Mouse (Mus musculus) cerebellum, adult 2 months (tissue): ENCODE data around the gene Heyl. TPM values are rescaled to one million over a fixed set of nuclear protein-coding genes. Genes with fewer than 3 reads are reported as not detected.
A peak's percentile ranks its signal among the peaks of the same experiment; 100 is the strongest.

Source experiments
- DNase-seq, 2 experiments: peaks; one replicate each; pipeline ENCODE4 v3.0.0; 2021
- H3K27ac ChIP-seq: fragments of 200-500 bp; 2 replicates; pipeline ENCODE4 v1.5.1; 2012; ENCODE audit warnings: low read length, control low read depth, inconsistent platforms; ENCODE audit not compliant: insufficient read depth
- H3K27me3 ChIP-seq: fragments of 200-500 bp; 2 replicates; pipeline ENCODE4 v1.6.1; 2012; ENCODE audit warnings: inconsistent platforms, mild to moderate bottlenecking, low read length, moderate library complexity; ENCODE audit not compliant: control insufficient read depth, insufficient read depth
- H3K4me1 ChIP-seq: fragments of 200-500 bp; 2 replicates; pipeline ENCODE4 v1.6.1; 2011; ENCODE audit warnings: low read length; ENCODE audit not compliant: control insufficient read depth, insufficient read depth
- H3K4me3 ChIP-seq: fragments of 200-500 bp; replicated peaks from 2 replicates; pipeline ENCODE3; 2011; ENCODE audit warnings: mild to moderate bottlenecking, low read depth, low read length, control low read depth; ENCODE audit not compliant: insufficient read depth
- CTCF ChIP-seq: fragments of 200-500 bp; IDR thresholded peaks from 2 replicates; pipeline ENCODE4 v1.5.1; 2011; ENCODE audit warnings: low read depth, mild to moderate bottlenecking, control low read depth, low read length, moderate library complexity, borderline replicate concordance; ENCODE audit not compliant: insufficient read depth
- POLR2A ChIP-seq: fragments of 200-500 bp; IDR thresholded peaks from 2 replicates; pipeline ENCODE4 v1.6.1; 2011; ENCODE audit warnings: low read length, control low read depth, borderline replicate concordance; ENCODE audit not compliant: insufficient read depth
- WGBS: fragments of 180-500 bp; shearing (Covaris S2); methylation state at CpG from one replicate; pipeline ENCODE4 v1.1.7; 2018; 5-methylcytosine and 5-hydroxymethylcytosine counted together
- polyA plus RNA-seq: library from polyadenylated mRNA; depleted of rRNA; stranded (reverse); fragments of >200 nt; gene quantifications from 2 replicates; pipeline ENCODE4 v1.2.3, GENCODE M21; 2012

Heyl gene
- polyA plus RNA-seq, 1 experiment: 3.5 TPM

- DNase-seq: no peak
- 90% methylated on average over 4 of the region's 4 CpGs for WGBS
- Histone ChIP-seq H3K27ac (no peak overlapping the region), H3K4me3 (no peak overlapping the region), H3K4me1 (no peaks in the 10 kb centered on the region), H3K27me3 (no peaks in the 10 kb centered on the region)
- TF ChIP-seq CTCF (no peak), POLR2A (no peak)
These were observed 12.7 kb upstream of the Heyl start for GRCm38 (mm10) chr4:123220637-123221036.

GRCm38 (mm10) chr4:123223309-123223708 lies 10.0 kb upstream of the Heyl start:
- TF ChIP-seq CTCF: peak; percentile 26; the same call in 1 of the 2 replicates
- TF ChIP-seq POLR2A: no peak
- no peak for DNase-seq
- Histone ChIP-seq H3K27me3 (no peaks in the 10 kb centered on the region), H3K4me3 (no peak overlapping the region), H3K4me1 (no peaks in the 10 kb centered on the region), H3K27ac (no peak overlapping the region)
- 67% methylated on average over 3 of the region's 3 CpGs for WGBS

GRCm38 (mm10) chr4:123225718-123226403 lies 7.5 kb upstream of the Heyl start:
- Histone ChIP-seq H3K27me3 (no peaks in the 10 kb centered on the region), H3K27ac (no peak overlapping the region), H3K4me3 (no peak overlapping the region), H3K4me1 (no peaks in the 10 kb centered on the region)
- DNase-seq: no peak
- TF ChIP-seq CTCF: no peak
- no peak for TF ChIP-seq POLR2A
- 39% methylated on average over 10 of the region's 10 CpGs for WGBS

DNA sequence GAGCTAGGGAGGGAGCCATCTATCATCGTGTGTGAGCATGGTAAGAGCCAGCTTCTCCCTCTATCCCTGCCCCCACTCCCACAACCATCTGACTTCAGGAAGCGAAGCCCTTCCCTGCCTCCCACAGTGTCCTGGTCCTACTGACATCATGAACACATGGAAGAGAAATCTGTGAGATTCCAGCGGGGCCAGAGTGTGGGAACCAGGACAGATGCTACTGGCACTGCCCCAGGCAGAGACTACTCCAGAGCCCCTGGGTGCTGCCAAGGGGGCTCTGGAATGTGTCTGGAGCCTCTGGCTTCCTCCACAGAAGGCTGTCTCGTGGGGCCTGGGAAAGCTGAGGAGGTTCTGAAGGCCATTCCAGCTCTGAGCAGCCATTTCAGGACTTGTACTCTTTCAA lies 5.6 kb upstream of the Heyl start:
- no peaks in the 10 kb centered on the region for H3K4me1 ChIP-seq
- 47% methylated on average over 4 of the region's 4 CpGs for WGBS
- DNase-seq: no peak
- no peak overlapping the region for H3K4me3 ChIP-seq
- no peaks in the 10 kb centered on the region for H3K27me3 ChIP-seq
- TF ChIP-seq POLR2A: no peak
- TF ChIP-seq CTCF: no peak
- H3K27ac ChIP-seq: no peak overlapping the region

GRCm38 (mm10) chr4:123228270-123228669 lies 5.1 kb upstream of the Heyl start:
- no peaks in the 10 kb centered on the region; the same call in 1 of the 2 replicates for H3K27me3 ChIP-seq
- no peak for TF ChIP-seq CTCF
- TF ChIP-seq POLR2A: no peak
- WGBS: 69% methylated on average over 2 of the region's 2 CpGs
- no peak for DNase-seq
- no peaks in the 10 kb centered on the region for H3K4me1 ChIP-seq
- H3K4me3 ChIP-seq: no peak overlapping the region
- H3K27ac ChIP-seq: no peak overlapping the region

DNA sequence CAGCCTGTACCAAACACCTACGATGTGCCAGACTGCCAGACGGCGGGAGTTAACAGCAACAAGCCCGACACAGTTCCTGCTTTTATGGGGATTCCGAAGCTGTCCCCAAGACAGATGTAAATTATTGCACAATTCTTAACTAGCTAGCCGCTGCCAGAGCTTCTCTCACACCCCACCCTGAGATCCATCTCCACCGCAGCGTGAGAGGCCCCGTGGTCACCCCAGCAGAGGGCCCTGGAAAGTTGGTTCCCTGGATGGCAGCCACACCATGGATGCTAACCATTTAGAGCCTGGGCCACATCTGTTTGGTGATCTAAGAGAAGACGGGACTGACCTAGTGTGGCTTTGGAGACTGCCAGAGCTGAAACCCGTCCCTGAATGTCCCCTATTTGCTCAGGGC lies 4.2 kb upstream of the Heyl start:
- Histone ChIP-seq H3K4me1 (no peaks in the 10 kb centered on the region), H3K4me3 (no peak overlapping the region), H3K27me3 (peaks cover 3% of the 10 kb centered on the region; the same call in 1 of the 2 replicates), H3K27ac (no peak overlapping the region)
- DNase-seq: no peak
- TF ChIP-seq CTCF: no peak
- no peak for TF ChIP-seq POLR2A
- WGBS: 71% methylated on average over 11 of the region's 11 CpGs

DNA sequence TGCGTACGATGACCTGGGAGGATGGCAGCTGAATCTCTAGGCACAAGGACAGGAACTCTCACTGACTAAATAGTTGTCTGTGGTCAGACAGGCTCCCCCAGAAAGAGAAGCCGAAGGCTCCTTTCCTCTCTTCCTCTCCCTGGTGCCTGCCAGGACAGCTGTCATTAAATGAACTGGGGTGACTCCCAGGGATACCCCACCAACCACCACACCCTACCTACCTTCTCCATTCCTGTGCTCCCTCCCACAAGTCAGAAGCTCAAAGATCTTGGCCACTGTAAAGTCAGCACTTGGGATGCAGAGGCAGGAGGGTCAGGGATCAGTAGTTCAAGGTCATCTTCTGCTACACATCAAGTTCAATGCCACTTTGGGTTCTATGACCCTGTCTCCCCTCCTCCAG lies 515 bp upstream of the Heyl start:
- WGBS: 75% methylated on average over 3 of the region's 3 CpGs
- Histone ChIP-seq H3K4me1 (no peaks in the 10 kb centered on the region), H3K27ac (no peak overlapping the region), H3K27me3 (peaks cover 3% of the 10 kb centered on the region; the same call in 1 of the 2 replicates), H3K4me3 (no peak overlapping the region)
- DNase-seq: no peak
- TF ChIP-seq CTCF (no peak), POLR2A (no peak)

DNA sequence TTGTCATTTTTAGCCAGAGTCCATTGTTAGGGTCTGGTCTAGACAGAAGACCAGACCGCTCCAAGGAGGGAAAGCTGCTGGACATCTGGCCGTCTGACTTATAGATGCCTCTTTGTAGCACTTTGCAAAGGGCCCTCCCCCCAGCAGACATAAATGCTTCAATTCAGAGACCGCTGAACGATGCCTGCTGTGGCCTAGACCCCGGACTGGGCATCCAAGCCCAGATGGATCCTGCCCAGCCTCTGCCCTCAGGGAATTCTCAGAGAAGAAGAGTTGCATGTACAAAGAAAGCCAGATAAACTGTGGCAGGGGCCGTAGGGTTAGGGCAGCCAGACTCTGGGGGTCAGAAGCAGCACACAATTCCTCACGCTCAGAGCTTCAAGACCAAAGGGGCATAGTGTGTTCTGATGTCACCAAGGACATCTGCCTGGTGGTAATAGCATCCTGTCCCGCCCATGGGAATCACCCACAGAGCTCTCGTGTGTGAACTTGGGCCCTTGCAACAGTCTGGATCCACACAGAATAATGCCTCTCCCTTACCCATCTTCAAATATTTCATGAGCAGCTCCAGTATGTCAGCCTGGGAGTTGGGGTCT lies 2.6 kb downstream of the Heyl start:
- Histone ChIP-seq H3K27me3 (peaks cover 8% of the 10 kb centered on the region; the same call in 1 of the 2 replicates), H3K27ac (no peak overlapping the region), H3K4me3 (no peak overlapping the region), H3K4me1 (no peaks in the 10 kb centered on the region)
- no peak for DNase-seq
- TF ChIP-seq CTCF (no peak), POLR2A (no peak)
- 67% methylated on average over 9 of the region's 9 CpGs for WGBS
